Mouse (Mus musculus) lung, postnatal 25 days (tissue): Measurements from ENCODE around the gene Engase.

Experiments
- DNase-seq: peaks from one replicate; pipeline ENCODE4 v3.0.0; 2022; ENCODE audit warnings: low spot score

The Engase gene

DNA sequence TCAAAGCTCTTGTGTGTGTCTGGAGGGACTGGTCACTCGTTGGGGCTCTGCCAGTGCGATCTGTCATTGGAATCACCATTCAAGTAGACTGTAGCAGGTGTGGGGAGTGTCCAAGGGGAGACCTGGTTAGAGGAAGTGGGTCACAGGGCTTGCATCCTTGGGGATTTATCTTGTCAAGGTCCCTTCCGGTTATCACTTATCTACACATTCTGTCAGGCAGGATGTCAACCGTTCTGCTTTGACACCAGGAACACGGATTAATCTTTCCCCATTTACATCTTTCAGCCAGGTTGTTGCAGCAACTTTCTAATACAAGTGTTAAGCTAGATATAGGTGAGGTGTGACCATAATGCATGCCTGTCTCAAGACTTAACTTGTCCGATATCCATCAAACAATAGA, 20.8 kb upstream of the Engase start:
- no peak for DNase-seq

- peak; percentile 47 for DNase-seq
Measured at GRCm38 (mm10) chr11:118456937-118457336, 19.7 kb upstream of the Engase start.

GRCm38 (mm10) chr11:118459051-118459450, 17.6 kb upstream of the Engase start:
- DNase-seq: peak; percentile 54

- no peak for DNase-seq
Measured at GRCm38 (mm10) chr11:118459536-118459935, 17.1 kb upstream of the Engase start.

DNA sequence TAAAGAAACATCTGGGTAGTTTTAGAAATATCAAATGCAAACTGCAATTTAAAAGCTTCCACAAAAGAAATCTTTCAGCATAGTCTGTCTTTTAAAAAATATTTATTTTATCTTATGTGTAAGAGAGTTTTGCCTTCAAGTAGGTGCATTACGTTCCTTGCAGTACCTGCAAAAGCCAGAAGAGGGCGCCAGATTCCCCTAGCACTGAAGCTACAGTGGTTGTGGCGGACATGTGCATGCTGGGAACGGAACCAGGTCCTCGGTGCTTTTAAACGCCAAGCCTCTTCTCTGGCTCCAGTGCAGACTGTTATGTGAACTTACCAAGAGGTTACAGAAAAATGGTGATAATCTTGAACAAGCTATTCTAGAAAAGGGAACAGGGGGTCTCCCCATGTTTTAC, 16.3 kb upstream of the Engase start:
- DNase-seq: no peak

DNA sequence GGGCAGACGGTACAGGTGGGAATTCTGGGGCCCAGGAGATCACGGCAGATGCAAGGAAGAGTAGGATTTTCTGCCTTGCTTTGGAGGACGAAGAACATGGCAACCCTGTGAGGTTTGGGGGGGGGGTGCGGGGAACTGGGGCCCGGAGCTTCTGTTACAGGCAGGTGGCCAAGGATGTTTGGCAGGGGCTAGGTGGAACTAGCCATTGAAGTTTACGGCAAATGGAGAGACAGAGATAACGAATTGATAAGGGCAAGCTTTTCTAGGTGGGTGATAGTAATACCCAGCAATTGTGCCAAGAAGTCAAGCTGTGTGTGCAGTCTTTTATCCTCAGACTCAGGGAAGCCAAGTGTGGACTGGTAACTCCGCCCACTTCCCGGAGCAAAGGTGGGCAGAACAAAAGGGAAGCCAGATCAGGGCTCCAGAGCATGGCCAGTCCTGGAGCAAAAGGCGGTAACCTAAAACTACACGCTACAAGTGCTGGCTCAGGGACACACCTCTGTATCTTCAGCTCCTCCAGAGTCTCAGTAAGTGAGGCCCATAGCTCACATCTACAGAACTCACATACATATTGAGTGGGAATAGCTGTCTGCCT, 9.1 kb upstream of the Engase start:
- no peak for DNase-seq

- DNase-seq: no peak
Measured at GRCm38 (mm10) chr11:118469509-118470160, 7.0 kb upstream of the Engase start.

DNA sequence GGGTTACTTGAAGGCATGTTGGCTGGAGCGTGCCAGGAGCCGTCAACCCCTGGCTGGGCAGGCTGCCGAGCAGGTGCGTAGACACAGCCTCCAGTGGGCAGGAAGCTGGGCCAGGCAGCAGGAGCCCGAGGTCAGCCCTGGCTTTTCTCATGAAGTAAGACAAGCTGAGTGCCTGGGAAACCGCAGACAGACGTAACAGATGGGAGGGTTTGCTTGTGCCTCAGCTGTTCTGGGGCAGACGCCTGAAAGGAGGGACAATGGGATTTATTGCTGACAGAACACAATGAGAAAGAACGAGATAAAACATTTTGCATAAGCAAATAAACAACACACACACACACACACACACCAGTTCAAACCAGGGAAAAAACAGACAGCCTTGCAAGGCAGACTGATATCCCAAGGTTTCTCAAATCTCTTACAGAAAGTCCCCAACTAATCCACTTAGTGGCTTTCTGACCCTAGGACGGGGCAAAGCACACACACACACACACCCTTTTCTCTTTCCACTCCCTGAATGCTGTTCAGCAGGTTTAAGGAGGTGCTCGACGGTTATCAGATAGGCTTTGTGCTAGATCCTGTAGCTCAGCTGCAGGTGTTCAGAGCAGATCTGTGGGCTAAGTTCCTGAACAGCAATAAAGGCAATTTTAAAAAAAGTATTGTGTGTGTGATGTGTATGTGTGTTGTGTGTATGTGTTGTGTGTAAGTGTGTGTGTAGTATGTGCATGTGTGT, 6.2 kb upstream of the Engase start:
- DNase-seq: peak; percentile 69

- no peak for DNase-seq
Measured at GRCm38 (mm10) chr11:118471676-118472075, 5.0 kb upstream of the Engase start.

DNA sequence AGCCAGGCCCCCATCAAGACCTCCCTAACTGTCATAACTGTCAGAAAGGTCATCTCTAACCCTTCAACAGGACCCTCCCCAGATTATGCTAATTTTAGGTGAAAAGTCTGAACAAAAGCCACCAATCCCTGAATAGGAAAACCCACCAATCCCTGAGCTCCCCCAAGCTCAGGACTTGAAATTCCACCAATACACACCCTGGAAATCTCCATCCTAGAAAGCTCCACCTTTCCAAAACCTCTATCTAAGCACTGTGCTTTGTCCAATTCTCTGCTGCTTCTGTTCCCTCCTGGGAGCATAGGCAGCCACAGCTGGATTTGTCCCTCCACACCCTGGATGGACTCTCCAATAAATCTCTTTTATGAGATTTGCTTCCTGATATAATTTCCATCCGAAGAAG, 3.5 kb upstream of the Engase start:
- no peak for DNase-seq

DNA sequence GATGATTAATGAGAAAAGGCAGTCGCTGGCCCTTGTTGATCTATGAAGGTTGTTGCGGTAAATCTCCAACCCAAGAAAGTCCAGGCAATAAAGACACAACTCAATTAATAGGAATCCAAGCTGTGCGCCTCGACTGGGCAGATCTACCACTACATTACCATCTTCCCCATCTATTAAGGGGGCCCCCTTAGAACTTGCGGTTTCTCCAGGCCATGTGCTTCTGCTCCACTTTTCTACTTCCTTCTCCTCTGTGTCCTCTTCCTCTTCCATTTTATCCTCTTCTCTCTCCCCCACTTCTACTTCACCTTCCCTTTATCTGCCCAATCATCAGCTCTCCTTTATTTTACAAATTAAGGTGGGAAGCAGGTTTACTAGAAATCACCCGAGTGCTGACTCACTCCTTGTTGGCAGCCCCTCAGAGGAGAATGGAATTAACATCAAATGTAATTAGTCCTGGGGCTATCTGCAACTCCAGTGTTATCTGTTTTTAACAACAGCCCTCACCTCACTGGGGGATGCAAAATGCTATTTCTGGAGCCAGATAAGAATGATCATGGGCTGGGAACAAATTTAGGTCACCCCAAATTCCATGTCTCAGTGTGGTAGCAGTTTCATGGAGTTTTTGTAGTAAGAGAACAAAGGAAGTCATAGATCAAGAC, 2.7 kb upstream of the Engase start:
- DNase-seq: no peak

- DNase-seq: no peak
Measured at GRCm38 (mm10) chr11:118475496-118476083, 1.0 kb upstream of the Engase start.

GRCm38 (mm10) chr11:118479776-118480175, 3.1 kb downstream of the Engase start:
- no peak for DNase-seq

GRCm38 (mm10) chr11:118481231-118481630, 4.6 kb downstream of the Engase start:
- no peak for DNase-seq

DNA sequence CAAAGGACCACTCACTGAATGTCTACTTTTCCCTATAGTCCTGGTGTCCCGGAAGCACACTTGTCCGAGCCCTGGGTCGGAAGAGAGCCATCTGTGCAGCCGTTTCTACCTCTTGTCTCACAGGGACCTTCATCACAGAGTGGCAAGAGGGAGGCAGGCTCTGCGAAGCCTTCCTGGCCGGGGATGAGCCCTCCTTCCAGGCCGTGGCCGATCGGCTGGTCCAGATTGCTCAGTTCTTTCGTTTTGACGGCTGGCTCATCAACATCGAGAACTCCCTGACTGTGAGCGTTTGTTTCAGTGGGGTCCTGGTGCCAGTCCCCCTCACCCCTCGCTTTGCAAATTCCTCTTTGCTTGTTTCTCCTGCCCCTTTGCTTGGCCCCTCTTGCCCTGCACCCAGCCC, 5.1 kb downstream of the Engase start:
- no peak for DNase-seq

- no peak for DNase-seq
Measured at GRCm38 (mm10) chr11:118484169-118484568, 7.5 kb downstream of the Engase start.

GRCm38 (mm10) chr11:118485338-118485737, 8.7 kb downstream of the Engase start:
- no peak for DNase-seq

DNA sequence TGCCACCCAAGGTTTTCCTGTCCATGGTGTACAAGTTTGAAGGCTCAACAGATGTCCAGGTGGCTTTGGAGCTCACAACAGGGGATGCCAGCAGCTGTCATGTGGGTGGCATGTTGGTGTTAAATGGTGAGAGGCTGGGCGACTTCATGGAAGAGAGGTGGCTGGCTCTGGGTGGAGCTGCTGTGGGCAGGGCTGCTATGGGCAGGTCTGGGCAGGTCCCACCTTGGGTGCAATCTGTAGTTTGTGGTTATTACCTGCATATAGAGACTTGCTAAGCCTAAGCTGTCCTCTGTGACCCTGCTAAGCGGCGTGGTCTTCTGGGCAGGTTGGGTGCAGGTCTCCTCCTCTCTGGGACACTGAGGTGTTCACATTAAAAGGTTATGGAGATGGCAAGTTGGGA, 9.2 kb downstream of the Engase start:
- DNase-seq: no peak

GRCm38 (mm10) chr11:118486281-118486680, 9.7 kb downstream of the Engase start:
- DNase-seq: no peak

GRCm38 (mm10) chr11:118486881-118487772, 10.5 kb downstream of the Engase start:
- DNase-seq: no peak

DNA sequence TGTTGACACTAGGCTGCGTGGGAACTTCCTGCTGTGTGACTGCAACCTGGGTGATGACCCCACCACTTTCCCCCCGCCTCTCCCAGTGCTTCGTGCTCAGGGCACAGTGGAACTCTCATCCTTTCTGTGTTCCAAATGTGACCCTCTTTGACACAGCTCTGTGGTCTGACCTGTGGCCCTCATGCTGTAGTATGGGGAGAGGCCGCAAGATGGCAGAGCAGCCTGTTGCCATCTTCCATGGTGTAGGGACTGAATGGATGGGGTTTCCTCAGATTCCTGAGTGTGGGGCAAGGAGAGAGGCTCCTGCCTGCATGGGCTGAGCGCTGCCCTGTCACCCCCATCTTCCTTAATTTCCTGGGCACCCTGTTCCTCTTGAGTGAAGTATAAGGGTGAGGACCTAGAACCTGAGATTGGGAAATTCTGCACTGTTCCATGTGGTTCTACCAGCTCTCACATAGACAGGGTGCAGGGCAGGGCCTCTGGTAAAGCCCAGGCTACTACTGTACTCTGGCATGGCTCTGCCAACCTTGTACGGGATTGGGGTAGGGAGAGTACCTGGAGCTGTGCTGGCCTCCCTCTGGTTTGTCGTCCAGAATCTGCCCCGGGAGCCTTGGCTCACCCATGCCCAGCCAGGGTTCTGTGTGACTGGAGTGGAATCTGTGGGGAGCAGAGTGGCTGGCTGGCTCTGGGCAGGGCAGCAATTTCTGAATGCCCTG, 11.7 kb downstream of the Engase start:
- DNase-seq: no peak
